ENCODE assay signal across 18 mouse cellular contexts in the genomic region with DNA sequence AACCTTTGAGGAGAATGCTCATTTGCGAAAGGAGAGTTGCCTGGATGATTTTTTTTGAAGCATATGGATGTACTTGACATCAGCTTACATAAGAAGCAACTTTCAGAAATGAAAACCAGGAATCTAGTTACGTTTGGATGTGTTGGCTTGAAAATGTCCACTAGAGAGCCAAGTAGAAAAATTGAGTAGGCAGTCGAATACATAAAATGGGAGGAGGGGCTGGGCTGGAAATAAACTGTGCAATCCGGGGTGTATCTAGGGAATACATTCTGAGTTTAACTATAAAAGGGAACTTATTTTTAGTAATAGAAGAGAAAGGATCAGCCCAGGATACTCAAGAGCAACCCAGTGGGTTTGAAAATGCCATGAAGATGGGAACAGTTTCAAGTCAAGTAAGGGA.
DNase-seq lines count a peak whose midpoint lies in the region; ATAC-seq and TF ChIP-seq lines count a peak whose summit lies in the region.
"Had no signal": no experiment of that assay in that cellular context is flagged by ENCODE, and none has a peak within 500 bp of the region (broad histone marks: within the 10 kb centered on the region; RNA-seq: fewer than 3 reads in every experiment).

No protein-coding gene starts in this region.

- peak overlapping the region; percentile 0; the same call in 1 of the 2 replicates for H3K27ac ChIP-seq in heart, adult 2 months
- H3K27ac ChIP-seq in heart, embryonic 12.5 days (ENCODE audit: poor library complexity, severe bottlenecking) = no peak overlapping the region
- H3K27ac ChIP-seq: embryonic facial prominence, embryonic 13.5 days; kidney, postnatal 0 days; limb, embryonic 12.5 days; liver, embryonic 14.5 days had no signal

- no peaks in the 10 kb centered on the region for H3K27me3 ChIP-seq in heart, adult 2 months (ENCODE audit: control insufficient read depth, insufficient read depth, low read length)
- H3K27me3 ChIP-seq in heart, embryonic 12.5 days (replicated peaks) = no peaks in the 10 kb centered on the region
- H3K27me3 ChIP-seq: embryonic facial prominence, embryonic 13.5 days; limb, embryonic 12.5 days had no signal

- DNase-seq in heart, adult 2 months = no peak
- DNase-seq in right cerebral cortex, adult 18-20 months = peak; percentile 61
- DNase-seq in right cerebral cortex, postnatal 4 days = no peak
- peak; percentile 23 to 56 for DNase-seq in left cerebral cortex, adult 9 months (ENCODE audit: low spot score in 2 of 2)
- peak; percentile 6 for DNase-seq in skeletal muscle tissue, adult 2 months (ENCODE audit: low read depth, low spot score)
- DNase-seq in yolk sac, embryonic 10.5 days (ENCODE audit: low spot score) = no peak
- DNase-seq: B cell, adult 2 months; cerebellum, adult 9-10 months; gastrocnemius, postnatal 25 days; kidney, adult 18-20 months; thymus, postnatal 36 days had no signal

- TF ChIP-seq POLR2A in heart, adult 2 months (IDR thresholded peaks at IDR 0.05; ENCODE audit: insufficient read depth, low read depth, low read length) = no peak

- H3K36me3 ChIP-seq in heart, adult 2 months (ENCODE audit: control insufficient read depth, insufficient read depth, low read length) = peaks cover 2% of the 10 kb centered on the region; the same call in 1 of the 2 replicates
- no peaks in the 10 kb centered on the region for H3K36me3 ChIP-seq in heart, embryonic 12.5 days
- H3K36me3 ChIP-seq: embryonic facial prominence, embryonic 13.5 days; limb, embryonic 12.5 days had no signal

- H3K9ac ChIP-seq in heart, adult 2 months (ENCODE audit: low read depth, low read length) = no peak overlapping the region
- no peak overlapping the region for H3K9ac ChIP-seq in heart, embryonic 12.5 days
- H3K9ac ChIP-seq: embryonic facial prominence, embryonic 13.5 days; limb, embryonic 12.5 days; liver, embryonic 14.5 days had no signal

- intact Hi-C loops in heart, adult 2 months (cut with DNase I) = no loop called here

- H3K79me2 ChIP-seq in heart, adult 2 months (replicated peaks; ENCODE audit: control insufficient read depth, insufficient read depth, low read length) = no peaks in the 10 kb centered on the region

- TF ChIP-seq EP300 in heart, adult 2 months (IDR thresholded peaks at IDR 0.05; ENCODE audit: insufficient read depth, low read depth, low read length) = no peak

- H3K4me3 ChIP-seq in heart, adult 2 months = no peak overlapping the region
- no peak overlapping the region for H3K4me3 ChIP-seq in heart, embryonic 12.5 days
- H3K4me3 ChIP-seq: embryonic facial prominence, embryonic 13.5 days; limb, embryonic 12.5 days had no signal

- no peaks in the 10 kb centered on the region for H3K9me3 ChIP-seq in heart, embryonic 12.5 days (replicated peaks)
- H3K9me3 ChIP-seq: embryonic facial prominence, embryonic 13.5 days; limb, embryonic 12.5 days had no signal

- H3K4me2 ChIP-seq in heart, embryonic 12.5 days = no peak overlapping the region
- H3K4me2 ChIP-seq: embryonic facial prominence, embryonic 13.5 days; limb, embryonic 12.5 days; midbrain, embryonic 11.5 days had no signal

- WGBS in heart, adult 2 months = 59% methylated on average over 4 of the region's 4 CpGs
- 79% methylated on average over 4 of the region's 4 CpGs for WGBS in heart, embryonic 12.5 days

- TF ChIP-seq CTCF in heart, adult 2 months (IDR thresholded peaks at IDR 0.05) = 0 out of 2 replicates have a peak, but pooled peaks have one; percentile 5

- ATAC-seq in heart, embryonic 12.5 days (ENCODE audit: insufficient number of reproducible peaks, low FRiP score) = no peak
- no peak for ATAC-seq in erythroid progenitor cell, adult 5-6 weeks (replicated peaks; ENCODE audit: low FRiP score, poor library complexity, severe bottlenecking)

- H3K4me1 ChIP-seq in heart, adult 2 months (ENCODE audit: control insufficient read depth, insufficient read depth, low read length) = no peaks in the 10 kb centered on the region; the same call in 1 of the 2 replicates
- no peaks in the 10 kb centered on the region for H3K4me1 ChIP-seq in heart, embryonic 12.5 days (replicated peaks)
- H3K4me1 ChIP-seq: embryonic facial prominence, embryonic 13.5 days; limb, embryonic 12.5 days had no signal

Comparison
In these comparisons a context has a peak if more than half of its experiments do, and no peak if none do; other contexts are left out.
1. DNase-seq: peak in right cerebral cortex, adult 18-20 months (single experiment), left cerebral cortex, adult 9 months (2 of 2) and skeletal muscle tissue, adult 2 months (single experiment); none in heart, adult 2 months (0 of 2), right cerebral cortex, postnatal 4 days (single experiment) and yolk sac, embryonic 10.5 days (single experiment).